Mouse (Mus musculus) liver, embryonic 11.5 days (tissue): ENCODE data around the gene Cmtm2b. TPM values are rescaled to one million over a fixed set of nuclear protein-coding genes. Genes with fewer than 3 reads are reported as not detected.
A peak's percentile ranks its signal among the peaks of the same experiment; 100 is the strongest.

ENCODE experiments used
- ATAC-seq: fragments of 200-750 bp; cut with Nextera tagmentation; replicated peaks from 2 replicates; pipeline ENCODE4 v1.8.0; 2017; ENCODE audit warnings: moderate number of reproducible peaks, mild to moderate bottlenecking, moderate TSS enrichment, moderate library complexity; ENCODE audit not compliant: low FRiP score
- DNase-seq: peaks from one replicate; pipeline ENCODE4 v3.0.0-alpha.2; 2017; ENCODE audit warnings: low spot score
- H3K27ac ChIP-seq: fragments of 300-500 bp; sonication (generic); 2 replicates; pipeline ENCODE4 v1.5.1; 2014; ENCODE audit warnings: mild to moderate bottlenecking, low read depth, low read length, control low read depth
- H3K27me3 ChIP-seq: fragments of 300-500 bp; sonication (generic); replicated peaks from 2 replicates; pipeline ENCODE4 v1.6.1; 2014; ENCODE audit warnings: low read length, mixed read lengths; ENCODE audit not compliant: control insufficient read depth, insufficient read depth
- H3K36me3 ChIP-seq: fragments of 300-500 bp; sonication (generic); 2 replicates; pipeline ENCODE4 v1.6.1; 2014; ENCODE audit warnings: mild to moderate bottlenecking, low read length, moderate library complexity, mixed read lengths; ENCODE audit not compliant: control insufficient read depth, insufficient read depth
- H3K4me1 ChIP-seq: fragments of 300-500 bp; sonication (generic); replicated peaks from 2 replicates; pipeline ENCODE4 v1.6.1; 2014; ENCODE audit warnings: low read length, mixed read lengths; ENCODE audit not compliant: control insufficient read depth, insufficient read depth
- H3K4me2 ChIP-seq: fragments of 300-500 bp; sonication (generic); 2 replicates; pipeline ENCODE4 v1.6.1; 2014; ENCODE audit warnings: mild to moderate bottlenecking, control low read depth, moderate library complexity
- H3K4me3 ChIP-seq: fragments of 300-500 bp; sonication (generic); 2 replicates; pipeline ENCODE4 v1.5.1; 2014; ENCODE audit warnings: low read depth, low read length, control low read depth
- H3K9ac ChIP-seq: fragments of 300-500 bp; sonication (generic); 2 replicates; pipeline ENCODE4 v1.6.1; 2014; ENCODE audit warnings: low read depth, low read length, control low read depth
- H3K9me3 ChIP-seq: fragments of 300-500 bp; sonication (generic); 2 replicates; pipeline ENCODE4 v1.6.1; 2016; ENCODE audit warnings: low read length, inconsistent platforms, mixed read lengths; ENCODE audit not compliant: control insufficient read depth
- WGBS: fragments of 180-500 bp; shearing (Covaris S2); extraction: QIAGEN DNeasy Blood & Tissue Kit; methylation state at CpG from one replicate; pipeline ENCODE4 v1.1.7; 2014; 5-methylcytosine and 5-hydroxymethylcytosine counted together
- polyA plus RNA-seq: library from polyadenylated mRNA; unstranded; fragments of >200 nt; fragmentation: Nextera tagmentation; extraction: Ambion mirVana; gene quantifications from 2 replicates; pipeline ENCODE4 v1.2.1, GENCODE M21; 2014

Gene Cmtm2b
- polyA plus RNA-seq, 1 experiment from 2014 or later = not detected

DNA sequence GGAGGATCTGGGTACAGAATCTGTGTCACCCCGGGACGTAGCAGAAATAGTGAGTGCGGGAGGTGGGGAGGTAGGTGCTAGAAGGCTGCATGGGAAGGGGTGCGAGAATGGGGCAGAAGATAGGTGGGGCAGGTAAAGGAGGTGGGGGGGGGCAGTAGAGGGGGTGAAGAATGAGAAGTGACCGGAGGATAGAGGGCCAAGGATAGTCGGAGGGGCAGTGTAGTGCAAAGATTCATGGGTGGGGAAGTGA is 17.9 kb downstream of the Cmtm2b start:
- Histone ChIP-seq H3K9ac (peak overlapping the region; percentile 80), H3K4me1 (peaks cover 7% of the 10 kb centered on the region), H3K27ac (peak overlapping the region; percentile 21; the same call in 1 of the 2 replicates), H3K4me3 (peak overlapping the region; percentile 67), H3K36me3 (no peaks in the 10 kb centered on the region), H3K9me3 (no peaks in the 10 kb centered on the region), H3K27me3 (no peaks in the 10 kb centered on the region), H3K4me2 (peak overlapping the region; percentile 71)
- DNase-seq = no peak
- ATAC-seq = no peak
- 4% methylated on average over 6 of the region's 6 CpGs for WGBS

DNA sequence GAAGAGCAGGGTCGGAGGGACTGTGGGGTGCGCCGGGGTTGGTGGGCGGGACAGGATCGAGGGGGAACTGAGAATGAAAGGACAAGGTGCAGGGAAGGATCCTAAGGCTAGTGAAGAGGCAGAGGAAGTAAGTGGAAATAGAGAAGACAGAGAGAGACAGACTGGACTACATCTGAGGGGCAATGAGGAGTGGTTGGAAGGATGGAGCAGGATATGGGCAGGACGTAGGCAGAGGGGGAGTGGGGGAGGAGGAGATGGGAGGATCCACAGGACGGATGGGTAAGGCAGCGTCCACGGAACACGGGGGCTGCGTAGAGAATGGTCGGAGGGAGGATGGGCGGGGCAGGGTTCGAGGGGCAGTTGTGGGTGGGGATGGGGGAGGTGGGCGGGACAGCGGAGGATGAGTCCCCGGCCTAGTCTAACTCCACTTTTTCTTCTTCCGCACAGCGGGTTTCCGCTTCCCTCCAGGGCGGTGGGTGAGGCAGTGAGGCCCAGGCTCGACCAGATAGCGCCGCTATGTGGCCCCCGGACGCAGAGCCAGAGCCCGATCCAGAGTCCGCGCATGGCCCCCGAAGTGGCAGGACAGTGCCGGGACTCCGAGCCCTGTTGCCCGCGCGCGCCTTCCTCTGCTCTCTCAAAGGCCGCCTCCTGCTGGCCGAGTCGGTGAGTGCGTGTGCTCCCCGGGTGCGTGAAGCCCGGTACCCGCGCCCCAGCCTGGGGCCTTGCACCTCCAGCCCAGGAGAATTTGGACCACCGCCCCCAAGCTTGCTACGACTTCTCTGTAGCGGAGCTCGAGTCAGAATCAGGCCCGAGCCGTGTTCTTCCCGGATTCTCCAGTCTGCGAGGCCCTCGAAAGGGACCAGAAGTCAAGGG is 18.4 kb downstream of the Cmtm2b start:
- peaks cover 7% of the 10 kb centered on the region for H3K4me1 ChIP-seq
- H3K9me3 ChIP-seq = no peaks in the 10 kb centered on the region
- no peaks in the 10 kb centered on the region for H3K36me3 ChIP-seq
- H3K9ac ChIP-seq = peak overlapping the region; percentile 80
- H3K27ac ChIP-seq = peak overlapping the region; percentile 77
- peak; percentile 70 for ATAC-seq
- WGBS = under 1% methylated on average over 54 of the region's 54 CpGs
- H3K27me3 ChIP-seq = no peaks in the 10 kb centered on the region
- H3K4me2 ChIP-seq = peak overlapping the region; percentile 71
- peak; percentile 84 for DNase-seq
- H3K4me3 ChIP-seq = peak overlapping the region; percentile 67

DNA sequence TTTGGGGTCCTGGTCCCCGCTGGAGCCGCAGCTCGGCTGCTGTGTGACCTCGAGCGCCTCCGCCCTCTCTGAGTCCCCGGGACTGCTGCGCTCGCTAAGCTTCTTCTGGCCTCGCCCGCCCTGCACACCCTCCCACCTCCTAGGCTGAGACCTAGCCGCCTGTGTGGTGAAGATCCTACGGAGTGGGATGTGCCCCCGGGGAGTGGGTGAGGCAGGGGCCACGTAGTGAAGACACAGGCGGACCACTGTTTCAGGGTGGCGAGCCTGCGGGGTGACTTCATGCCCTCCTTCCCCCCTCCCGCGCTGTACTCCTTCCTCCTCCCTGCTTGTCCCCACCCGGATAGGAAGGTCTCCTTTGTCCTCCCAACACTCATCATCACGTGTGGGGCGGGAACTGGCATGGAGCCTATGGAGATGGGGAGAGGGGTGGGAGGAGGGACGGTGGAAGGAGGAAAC is 19.1 kb downstream of the Cmtm2b start:
- Histone ChIP-seq H3K27me3 (no peaks in the 10 kb centered on the region), H3K4me2 (peak overlapping the region; percentile 71), H3K9ac (peak overlapping the region; percentile 80), H3K36me3 (no peaks in the 10 kb centered on the region; the same call in 1 of the 2 replicates), H3K4me3 (peak overlapping the region; percentile 67), H3K4me1 (peaks cover 7% of the 10 kb centered on the region), H3K9me3 (no peaks in the 10 kb centered on the region), H3K27ac (peak overlapping the region; percentile 77)
- 0% methylated on average over 24 of the region's 24 CpGs for WGBS
- DNase-seq (peak; percentile 74), ATAC-seq (peak; percentile 65)

DNA sequence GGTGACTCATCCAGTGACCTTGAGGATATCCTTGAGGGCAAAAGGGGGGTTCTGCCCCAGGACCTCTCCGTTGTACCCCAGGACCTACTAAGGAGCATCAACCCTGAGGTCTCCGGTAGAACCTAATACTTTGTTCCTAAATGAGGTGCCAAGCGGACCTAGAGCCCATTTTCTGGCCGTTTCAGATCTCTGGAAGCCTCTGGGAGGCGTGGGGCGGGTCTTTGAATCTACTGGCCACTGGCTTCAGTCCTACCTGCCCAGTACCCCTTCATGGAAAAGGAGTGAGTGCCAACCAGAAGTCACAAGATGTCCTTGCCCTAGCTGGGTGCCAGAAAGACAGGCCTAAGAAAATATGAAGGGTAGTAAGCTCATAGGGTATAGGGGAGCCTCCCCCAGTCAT is 19.6 kb downstream of the Cmtm2b start:
- Histone ChIP-seq H3K9me3 (no peaks in the 10 kb centered on the region), H3K27me3 (no peaks in the 10 kb centered on the region), H3K4me2 (peak overlapping the region; percentile 71), H3K36me3 (no peaks in the 10 kb centered on the region; the same call in 1 of the 2 replicates), H3K4me1 (peaks cover 7% of the 10 kb centered on the region), H3K27ac (no peak overlapping the region; the same call in 1 of the 2 replicates), H3K4me3 (peak overlapping the region; percentile 67), H3K9ac (no peak overlapping the region)
- no peak for ATAC-seq
- no peak for DNase-seq
- 39% methylated on average over 6 of the region's 6 CpGs for WGBS

DNA sequence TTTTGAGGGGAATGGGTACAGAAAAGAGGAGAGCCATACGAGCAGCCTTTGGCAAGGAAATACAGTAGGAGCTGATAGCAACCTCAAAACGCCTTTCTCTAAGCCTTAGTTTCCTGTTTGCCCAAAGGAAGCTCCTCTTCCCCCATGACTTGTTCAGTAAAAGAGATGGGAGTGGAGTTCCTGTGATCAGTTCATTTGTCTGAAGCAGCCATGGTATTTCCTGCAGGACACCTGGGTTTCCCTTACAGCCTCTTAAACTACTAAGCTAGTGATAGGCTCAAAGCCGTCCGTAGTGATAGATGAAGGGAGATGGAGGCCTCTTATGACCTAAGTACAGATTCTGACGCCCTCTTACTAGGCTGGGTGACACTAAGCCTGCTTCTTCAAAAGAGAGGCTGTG is 20.4 kb downstream of the Cmtm2b start:
- Histone ChIP-seq H3K4me2 (no peak overlapping the region), H3K9ac (no peak overlapping the region), H3K27ac (no peak overlapping the region), H3K4me3 (no peak overlapping the region), H3K36me3 (no peaks in the 10 kb centered on the region; the same call in 1 of the 2 replicates), H3K27me3 (no peaks in the 10 kb centered on the region), H3K4me1 (peaks cover 7% of the 10 kb centered on the region), H3K9me3 (no peaks in the 10 kb centered on the region)
- WGBS = 47% methylated on average over 5 of the region's 5 CpGs
- DNase-seq = no peak
- ATAC-seq = no peak

DNA sequence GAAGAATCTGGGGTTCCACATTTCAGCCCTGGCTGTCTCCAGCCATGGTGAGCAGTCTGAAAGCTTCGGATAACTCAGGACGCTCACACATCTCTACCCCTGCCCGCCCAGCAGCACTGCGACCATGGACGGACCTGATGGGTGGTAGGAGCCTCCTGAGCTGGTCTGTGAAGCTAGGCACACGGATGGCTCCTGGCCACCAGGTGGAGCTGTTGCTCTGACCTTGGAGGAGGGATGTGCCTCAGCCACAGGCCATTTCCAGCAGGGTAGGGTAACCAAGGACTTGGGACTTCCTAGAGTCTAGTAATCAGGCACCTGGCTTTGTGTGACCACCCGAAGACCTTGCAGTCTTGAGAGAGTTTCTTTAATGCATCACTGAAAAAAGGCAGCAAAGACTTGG is 21.9 kb downstream of the Cmtm2b start:
- Histone ChIP-seq H3K4me1 (peaks cover 7% of the 10 kb centered on the region), H3K9me3 (no peaks in the 10 kb centered on the region), H3K27ac (no peak overlapping the region), H3K9ac (no peak overlapping the region), H3K36me3 (no peaks in the 10 kb centered on the region; the same call in 1 of the 2 replicates), H3K27me3 (no peaks in the 10 kb centered on the region), H3K4me2 (no peak overlapping the region), H3K4me3 (no peak overlapping the region)
- ATAC-seq = peak; percentile 49
- peak; percentile 77 for DNase-seq
- WGBS = 11% methylated on average over 7 of the region's 7 CpGs

DNA sequence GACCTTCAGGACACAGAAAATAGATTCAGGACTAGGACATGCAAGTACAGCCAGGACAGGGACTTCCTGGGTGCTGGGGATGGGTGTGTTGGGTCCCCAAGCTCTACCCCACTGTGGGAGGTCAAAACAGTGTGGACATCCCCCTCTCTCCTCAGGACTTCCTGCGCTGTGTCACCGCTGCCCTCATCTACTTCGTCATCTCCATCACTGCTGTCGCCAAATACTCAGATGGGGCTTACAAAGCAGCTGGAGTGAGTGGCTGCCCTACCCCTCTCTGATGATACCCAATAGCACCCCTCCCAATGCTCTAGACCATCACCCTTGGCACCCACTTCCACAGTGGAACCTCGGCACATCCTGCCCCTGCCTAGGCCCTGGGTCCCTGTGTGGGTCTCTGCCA is 22.6 kb downstream of the Cmtm2b start:
- H3K9ac ChIP-seq = no peak overlapping the region
- 84% methylated on average over 5 of the region's 5 CpGs for WGBS
- no peak overlapping the region for H3K27ac ChIP-seq
- no peak for DNase-seq
- H3K4me3 ChIP-seq = no peak overlapping the region
- no peaks in the 10 kb centered on the region for H3K9me3 ChIP-seq
- ATAC-seq = no peak
- H3K4me2 ChIP-seq = no peak overlapping the region
- no peaks in the 10 kb centered on the region; the same call in 1 of the 2 replicates for H3K36me3 ChIP-seq
- H3K4me1 ChIP-seq = peaks cover 4% of the 10 kb centered on the region
- H3K27me3 ChIP-seq = no peaks in the 10 kb centered on the region

DNA sequence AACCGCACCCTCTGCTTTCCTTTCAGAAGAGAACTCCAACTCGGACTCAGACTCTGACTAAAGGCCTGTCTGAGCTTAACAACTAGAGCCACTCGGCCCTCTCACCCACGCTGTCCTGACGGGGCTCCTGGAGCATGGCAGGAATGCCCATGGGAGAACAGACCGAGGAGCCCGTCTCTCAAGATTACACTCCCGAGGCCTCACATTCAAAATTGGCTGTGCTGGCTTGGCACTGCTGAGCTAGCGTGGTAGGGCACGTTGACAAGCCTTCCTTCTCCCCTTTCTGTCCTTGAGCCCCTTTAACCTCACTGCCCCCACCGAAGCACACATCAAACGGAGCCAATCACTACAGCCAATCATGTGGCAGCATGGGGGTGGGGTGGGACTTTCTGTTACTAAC is 24.7 kb downstream of the Cmtm2b start:
- H3K27ac ChIP-seq = no peak overlapping the region
- 63% methylated on average over 12 of the region's 12 CpGs for WGBS
- peaks cover 1% of the 10 kb centered on the region for H3K4me1 ChIP-seq
- DNase-seq (no peak), ATAC-seq (no peak)
- no peak overlapping the region for H3K4me2 ChIP-seq
- H3K4me3 ChIP-seq = no peak overlapping the region
- no peaks in the 10 kb centered on the region for H3K27me3 ChIP-seq
- H3K9me3 ChIP-seq = no peaks in the 10 kb centered on the region
- no peaks in the 10 kb centered on the region; the same call in 1 of the 2 replicates for H3K36me3 ChIP-seq
- peak overlapping the region; percentile 30; the same call in 1 of the 2 replicates for H3K9ac ChIP-seq

DNA sequence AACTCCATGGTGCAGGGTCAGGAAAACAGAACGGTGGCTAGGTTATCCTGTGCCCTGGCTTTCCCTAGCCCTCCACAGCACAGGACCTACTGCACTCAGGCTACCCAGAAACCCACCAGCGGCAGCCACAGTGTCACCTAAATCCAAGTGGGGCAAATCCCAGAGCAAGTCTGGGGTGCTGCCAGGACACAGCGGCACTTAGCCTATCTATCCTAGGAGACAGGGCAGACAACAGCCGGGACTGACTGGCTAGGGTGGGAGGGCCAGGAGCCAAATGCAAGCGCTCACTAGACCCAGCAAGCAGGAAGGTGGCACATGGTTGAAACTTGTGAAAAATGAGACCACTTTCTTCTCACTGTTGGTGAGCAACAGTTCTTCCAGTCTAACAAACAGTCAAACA is 26.9 kb downstream of the Cmtm2b start:
- WGBS = 77% methylated on average over 5 of the region's 5 CpGs
- no peak for ATAC-seq
- H3K36me3 ChIP-seq = no peaks in the 10 kb centered on the region; the same call in 1 of the 2 replicates

More for the DNA sequence above, 26.9 kb downstream of the Cmtm2b start:
- Histone ChIP-seq H3K9ac (no peak overlapping the region), H3K9me3 (no peaks in the 10 kb centered on the region), H3K4me3 (no peak overlapping the region), H3K27ac (no peak overlapping the region), H3K27me3 (no peaks in the 10 kb centered on the region), H3K4me2 (no peak overlapping the region), H3K4me1 (no peaks in the 10 kb centered on the region)
- DNase-seq = no peak
